Comparison of ENCODE assay signal across 8 mouse cellular contexts in the genomic region with DNA sequence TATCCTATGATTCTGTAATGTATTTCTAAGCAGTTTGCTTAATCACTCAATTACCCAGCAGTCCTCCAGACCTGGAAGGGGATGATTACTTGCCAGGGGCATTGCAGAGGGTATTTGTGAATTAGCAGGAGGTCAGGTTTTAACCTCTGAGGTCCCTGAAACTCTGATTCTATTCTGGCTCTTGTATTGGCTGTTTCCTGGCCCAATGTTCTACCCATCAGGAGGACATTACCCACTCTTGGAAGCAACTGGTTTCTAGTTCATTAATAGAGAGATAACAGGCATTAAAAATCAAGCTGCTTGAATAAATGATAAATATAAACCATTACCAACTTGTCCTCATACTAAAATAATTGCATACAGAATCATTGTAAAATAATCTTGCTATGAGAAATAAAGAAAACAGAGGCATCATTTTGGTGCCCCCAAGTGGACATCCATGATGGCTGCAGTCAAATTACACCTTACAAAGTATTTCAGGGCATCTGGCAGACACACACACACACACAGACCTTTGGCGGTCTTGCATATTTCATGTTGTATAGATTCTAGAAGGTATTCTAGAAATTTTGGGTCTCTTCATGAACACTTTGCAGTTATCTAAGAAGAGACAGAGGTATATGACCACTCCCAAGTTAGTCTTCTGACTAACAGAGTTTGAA.
DNase-seq lines count a peak whose midpoint lies in the region; ATAC-seq lines count a peak whose summit lies in the region.

No protein-coding gene starts in this region.

- DNase-seq in cerebellum, postnatal 10 days = peak; percentile 60 to 61
- DNase-seq in cerebellum, adult 11-12 months = no peak
- DNase-seq in neural tube, embryonic 10.5 days (ENCODE audit: extremely low spot score, low spot score) = no peak
- DNase-seq in embryo, embryonic 11 days = peak; percentile 55
- DNase-seq in induced T-regulatory cell, adult 2 months (ENCODE audit: low read depth) = peak; percentile 70
- peak; percentile 27 for DNase-seq in lung, postnatal 14 days
- DNase-seq in splenic B cell, adult 2 months (ENCODE audit: low read depth, low spot score) = peak; percentile 51

- no peaks in the 10 kb centered on the region for H3K9me3 ChIP-seq in neural tube, embryonic 12.5 days

- WGBS in neural tube, embryonic 12.5 days = 84% methylated on average over 1 of the region's 1 CpGs

- no peak overlapping the region for H3K4me3 ChIP-seq in neural tube, embryonic 12.5 days

- no peaks in the 10 kb centered on the region for H3K4me1 ChIP-seq in neural tube, embryonic 12.5 days

- peak; percentile 58; the same call in 1 of the 2 replicates for ATAC-seq in neural tube, embryonic 12.5 days (ENCODE audit: low FRiP score, low read depth)

- no peak overlapping the region for H3K4me2 ChIP-seq in neural tube, embryonic 12.5 days (replicated peaks)

- H3K36me3 ChIP-seq in neural tube, embryonic 12.5 days = no peaks in the 10 kb centered on the region
- H3K36me3 ChIP-seq in splenic B cell, adult 2 months (ENCODE audit: control insufficient read depth, insufficient read depth, low read length, poor library complexity, severe bottlenecking) = no peaks in the 10 kb centered on the region

- no peak overlapping the region for H3K27ac ChIP-seq in neural tube, embryonic 12.5 days

- H3K9ac ChIP-seq in neural tube, embryonic 12.5 days = no peak overlapping the region

- no peaks in the 10 kb centered on the region for H3K27me3 ChIP-seq in neural tube, embryonic 12.5 days (replicated peaks)
- no peaks in the 10 kb centered on the region for H3K27me3 ChIP-seq in splenic B cell, adult 2 months (ENCODE audit: control insufficient read depth, insufficient read depth, low read length, poor library complexity, severe bottlenecking)

Comparison
In these comparisons a context has a peak if more than half of its experiments do, and no peak if none do; other contexts are left out.
1. DNase-seq: peak in cerebellum, postnatal 10 days (2 of 2), embryo, embryonic 11 days (single experiment), induced T-regulatory cell, adult 2 months (single experiment), lung, postnatal 14 days (single experiment) and splenic B cell, adult 2 months (single experiment); none in cerebellum, adult 11-12 months (single experiment) and neural tube, embryonic 10.5 days (single experiment).